Mouse (Mus musculus): ENCODE data around the gene Flt3l. TPM values are rescaled to one million over a fixed set of nuclear protein-coding genes. Genes with fewer than 3 reads are reported as not detected.
A peak's percentile ranks its signal among the peaks of the same experiment; 100 is the strongest.

Gene Flt3l
- polyA plus RNA-seq, 1 experiment from 2014 or later: 0.88 TPM

GRCm38 (mm10) chr7:45141914-45142313 is 5.7 kb upstream of the Flt3l start:
- Histone ChIP-seq H3K4me3 (no peak overlapping the region), H3K27ac (replicated peaks) (no peak overlapping the region), H3K36me3 (peaks cover 52% of the 10 kb centered on the region), H3K9me3 (no peaks in the 10 kb centered on the region), H3K4me2 (no peak overlapping the region), H3K27me3 (replicated peaks) (no peaks in the 10 kb centered on the region; the same call in 1 of the 2 replicates), H3K4me1 (peaks cover 23% of the 10 kb centered on the region), H3K9ac (no peak overlapping the region; the same call in 1 of the 2 replicates)
- 77% methylated on average over 5 of the region's 5 CpGs for WGBS
- no peak for ATAC-seq (ENCODE audit: extremely low read depth, insufficient number of reproducible peaks, low FRiP score, low TSS enrichment)

DNA sequence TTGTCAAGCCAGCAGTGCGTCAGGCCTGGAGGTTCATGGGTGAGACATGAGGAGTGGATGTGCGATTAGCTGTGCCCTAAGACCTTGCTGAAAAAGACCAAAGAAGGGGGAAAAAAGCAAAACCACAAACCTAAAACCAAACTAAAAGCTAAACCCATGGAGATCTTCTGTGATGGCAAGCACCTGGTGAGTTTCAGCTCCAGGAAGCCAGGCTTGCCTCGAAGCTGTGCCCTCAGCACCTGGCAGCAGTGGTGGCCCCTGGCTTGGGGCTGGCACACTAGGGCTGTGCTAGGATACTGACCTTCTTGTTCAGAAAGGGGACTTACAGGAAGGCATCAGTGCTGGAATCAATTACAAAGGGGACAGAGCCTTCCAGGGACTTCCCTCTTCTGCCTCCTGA is 5.1 kb upstream of the Flt3l start:
- H3K36me3 ChIP-seq: peaks cover 46% of the 10 kb centered on the region
- H3K4me1 ChIP-seq: peaks cover 27% of the 10 kb centered on the region
- no peaks in the 10 kb centered on the region for H3K9me3 ChIP-seq
- WGBS: 86% methylated on average over 3 of the region's 3 CpGs
- H3K4me2 ChIP-seq: no peak overlapping the region
- ATAC-seq (ENCODE audit: extremely low read depth, insufficient number of reproducible peaks, low FRiP score, low TSS enrichment): no peak
- no peaks in the 10 kb centered on the region; the same call in 1 of the 2 replicates for H3K27me3 ChIP-seq (replicated peaks)
- H3K27ac ChIP-seq (replicated peaks): no peak overlapping the region
- no peak overlapping the region for H3K9ac ChIP-seq
- H3K4me3 ChIP-seq: no peak overlapping the region

DNA sequence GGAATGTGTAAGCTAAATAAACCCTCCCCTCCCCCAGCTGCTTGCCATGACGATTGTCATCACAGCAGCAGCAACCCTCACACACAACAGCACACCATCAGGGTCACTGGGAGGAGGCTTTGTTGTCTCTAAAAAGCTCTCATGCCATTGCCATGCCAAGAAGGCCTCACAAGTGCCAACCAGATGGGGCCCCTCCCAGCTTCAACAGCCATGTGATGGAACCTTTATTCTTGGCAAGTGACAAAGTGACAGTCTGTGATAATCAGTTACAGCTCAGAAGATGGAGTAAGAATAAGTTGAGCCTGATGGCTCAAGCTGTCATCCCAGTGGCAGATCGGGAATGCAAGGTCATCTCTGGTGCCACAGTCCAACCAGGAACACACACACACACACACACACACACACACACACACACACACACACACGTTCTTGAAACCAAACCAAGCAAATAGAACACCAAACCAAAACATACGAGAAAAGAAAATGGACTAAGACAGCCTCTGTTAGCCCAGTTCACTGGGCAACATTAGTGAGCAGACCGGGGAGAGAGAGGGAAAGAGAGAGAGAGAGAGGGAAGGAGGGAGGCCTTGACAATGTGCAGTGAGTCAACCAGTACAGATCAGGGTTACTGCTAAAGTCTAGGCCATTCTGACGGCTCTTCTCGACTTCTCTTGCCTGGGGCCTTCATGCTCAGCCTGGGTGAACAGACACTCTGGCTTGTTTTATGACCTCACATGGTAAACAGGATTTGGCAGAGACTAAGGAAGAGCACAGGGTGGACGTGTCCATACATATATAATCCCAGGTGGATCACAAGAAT is 3.9 kb upstream of the Flt3l start:
- H3K9ac ChIP-seq: no peak overlapping the region
- peaks cover 5% of the 10 kb centered on the region; the same call in 1 of the 2 replicates for H3K27me3 ChIP-seq (replicated peaks)
- peaks cover 35% of the 10 kb centered on the region for H3K36me3 ChIP-seq
- H3K4me3 ChIP-seq: no peak overlapping the region
- H3K9me3 ChIP-seq: no peaks in the 10 kb centered on the region
- peaks cover 34% of the 10 kb centered on the region for H3K4me1 ChIP-seq
- no peak overlapping the region for H3K27ac ChIP-seq (replicated peaks)
- H3K4me2 ChIP-seq: no peak overlapping the region
- 76% methylated on average over 8 of the region's 8 CpGs for WGBS
- no peak for ATAC-seq (ENCODE audit: extremely low read depth, insufficient number of reproducible peaks, low FRiP score, low TSS enrichment)

DNA sequence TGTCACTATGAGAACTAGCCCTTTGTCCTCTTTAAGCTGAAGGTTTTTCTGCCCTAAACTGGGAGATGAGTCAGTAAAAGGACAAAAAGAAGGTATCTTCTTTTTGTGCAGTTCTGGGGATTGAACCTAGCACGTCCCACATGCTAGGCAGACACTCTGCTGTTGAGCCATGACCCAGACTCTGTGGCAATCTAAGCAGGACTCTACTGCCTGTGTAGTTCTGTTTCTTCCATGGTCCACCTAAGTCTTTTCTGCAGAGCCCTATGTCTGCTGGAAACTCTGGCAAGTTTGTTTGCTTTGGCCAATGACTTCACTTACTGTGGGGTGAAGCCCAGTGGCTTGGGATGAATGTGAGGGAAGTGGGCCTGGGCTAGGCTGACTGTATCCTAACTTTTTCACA is 2.2 kb upstream of the Flt3l start:
- Histone ChIP-seq H3K4me3 (no peak overlapping the region), H3K9me3 (no peaks in the 10 kb centered on the region), H3K27me3 (replicated peaks) (peaks cover 7% of the 10 kb centered on the region; the same call in 1 of the 2 replicates), H3K36me3 (peaks cover 18% of the 10 kb centered on the region), H3K4me1 (peaks cover 39% of the 10 kb centered on the region), H3K4me2 (0 out of 2 replicates have a peak overlapping the region, but pooled peaks have one; percentile 28), H3K9ac (peak overlapping the region; percentile 50), H3K27ac (replicated peaks) (0 out of 2 replicates have a peak overlapping the region, but pooled peaks have one; percentile 24)
- ATAC-seq (ENCODE audit: extremely low read depth, insufficient number of reproducible peaks, low FRiP score, low TSS enrichment): no peak
- 88% methylated on average over 1 of the region's 1 CpGs for WGBS

DNA sequence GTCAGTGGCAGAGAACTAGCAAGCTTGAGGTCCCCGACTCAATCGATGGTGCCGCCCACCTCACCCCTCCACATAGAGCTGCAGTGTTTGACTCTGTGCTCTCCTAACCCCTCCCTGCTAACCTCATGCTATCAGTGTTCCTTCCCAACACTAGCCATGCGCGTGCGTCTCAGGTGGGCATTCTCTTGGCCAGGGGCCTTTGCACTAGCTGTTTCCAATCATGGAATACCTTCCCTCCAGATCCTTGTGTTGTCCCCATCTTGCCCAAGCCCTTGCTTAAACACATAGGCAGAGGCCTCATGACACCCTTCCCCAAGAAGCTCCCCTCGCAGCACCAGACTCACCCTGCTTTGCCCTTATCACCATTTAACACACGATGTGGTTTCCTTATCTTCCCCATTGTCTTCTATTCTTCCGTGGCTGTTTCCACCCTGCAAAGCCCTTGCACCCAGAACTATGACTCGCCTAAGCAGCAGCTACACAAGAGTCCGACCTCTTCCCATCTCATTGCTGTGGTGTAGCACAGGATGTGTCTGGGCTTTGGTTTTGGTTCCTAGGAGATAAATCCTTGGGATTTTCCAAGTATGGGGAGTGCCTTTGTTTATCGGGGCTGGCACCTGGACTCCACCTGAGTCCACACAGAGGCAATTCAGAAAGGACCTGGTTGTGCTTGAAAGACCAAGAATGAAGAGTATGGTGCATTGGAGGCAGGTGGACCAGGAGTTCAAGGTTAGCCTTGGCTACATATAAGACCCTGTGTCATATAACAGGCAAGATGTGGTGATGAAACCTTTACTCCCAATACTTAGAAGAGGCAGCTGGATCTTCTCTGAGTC is 1.2 kb upstream of the Flt3l start:
- Histone ChIP-seq H3K4me1 (peaks cover 39% of the 10 kb centered on the region), H3K4me2 (peak overlapping the region; percentile 28; the same call in 1 of the 2 replicates), H3K36me3 (peaks cover 8% of the 10 kb centered on the region), H3K27me3 (replicated peaks) (peaks cover 7% of the 10 kb centered on the region; the same call in 1 of the 2 replicates), H3K9ac (peak overlapping the region; percentile 50), H3K4me3 (no peak overlapping the region), H3K27ac (replicated peaks) (peak overlapping the region; percentile 24; the same call in 1 of the 2 replicates), H3K9me3 (no peaks in the 10 kb centered on the region)
- ATAC-seq (ENCODE audit: extremely low read depth, insufficient number of reproducible peaks, low FRiP score, low TSS enrichment): no peak
- WGBS: 57% methylated on average over 12 of the region's 12 CpGs

- Histone ChIP-seq H3K36me3 (no peaks in the 10 kb centered on the region), H3K4me2 (peak overlapping the region; percentile 86), H3K4me3 (peak overlapping the region; percentile 76), H3K9me3 (no peaks in the 10 kb centered on the region), H3K27me3 (replicated peaks) (peaks cover 7% of the 10 kb centered on the region; the same call in 1 of the 2 replicates), H3K27ac (replicated peaks) (0 out of 2 replicates have a peak overlapping the region, but pooled peaks have one; percentile 65), H3K4me1 (peaks cover 39% of the 10 kb centered on the region), H3K9ac (peak overlapping the region; percentile 89)
- WGBS: 61% methylated on average over 3 of the region's 3 CpGs
- ATAC-seq (ENCODE audit: extremely low read depth, insufficient number of reproducible peaks, low FRiP score, low TSS enrichment): no peak
Measured at GRCm38 (mm10) chr7:45135370-45135769, 862 bp downstream of the Flt3l start.

DNA sequence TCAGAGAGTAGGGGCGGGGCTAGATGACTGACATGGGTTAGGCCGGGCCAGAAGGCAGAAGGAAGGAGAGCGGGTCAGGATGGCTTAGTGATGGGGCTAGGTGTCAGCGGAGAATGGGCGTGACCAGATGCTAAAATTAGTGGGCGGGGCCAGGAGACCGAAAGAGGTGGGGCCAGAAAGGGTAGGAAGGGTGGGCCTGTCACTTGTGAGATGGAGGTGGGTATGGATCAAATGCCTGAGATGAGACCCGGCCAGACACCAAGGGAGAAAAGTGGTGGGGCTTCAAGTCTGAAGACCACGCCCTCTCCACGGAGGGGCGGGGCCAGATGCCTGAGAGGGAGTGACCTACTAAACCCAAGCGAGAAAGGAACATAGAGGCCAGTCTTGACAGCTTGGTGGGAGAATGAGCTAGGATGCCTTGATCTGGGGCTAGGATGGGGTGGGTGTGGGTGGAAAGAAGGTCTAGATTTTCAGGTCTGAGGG is 1.6 kb downstream of the Flt3l start:
- 11% methylated on average over 12 of the region's 12 CpGs for WGBS
- peaks cover 7% of the 10 kb centered on the region; the same call in 1 of the 2 replicates for H3K27me3 ChIP-seq (replicated peaks)
- H3K4me2 ChIP-seq: peak overlapping the region; percentile 86
- no peaks in the 10 kb centered on the region for H3K36me3 ChIP-seq
- H3K9me3 ChIP-seq: no peaks in the 10 kb centered on the region
- H3K4me3 ChIP-seq: peak overlapping the region; percentile 76
- peak; percentile 63 for ATAC-seq (ENCODE audit: extremely low read depth, insufficient number of reproducible peaks, low FRiP score, low TSS enrichment)
- no peak overlapping the region for H3K9ac ChIP-seq
- peaks cover 41% of the 10 kb centered on the region for H3K4me1 ChIP-seq
- no peak overlapping the region for H3K27ac ChIP-seq (replicated peaks)

DNA sequence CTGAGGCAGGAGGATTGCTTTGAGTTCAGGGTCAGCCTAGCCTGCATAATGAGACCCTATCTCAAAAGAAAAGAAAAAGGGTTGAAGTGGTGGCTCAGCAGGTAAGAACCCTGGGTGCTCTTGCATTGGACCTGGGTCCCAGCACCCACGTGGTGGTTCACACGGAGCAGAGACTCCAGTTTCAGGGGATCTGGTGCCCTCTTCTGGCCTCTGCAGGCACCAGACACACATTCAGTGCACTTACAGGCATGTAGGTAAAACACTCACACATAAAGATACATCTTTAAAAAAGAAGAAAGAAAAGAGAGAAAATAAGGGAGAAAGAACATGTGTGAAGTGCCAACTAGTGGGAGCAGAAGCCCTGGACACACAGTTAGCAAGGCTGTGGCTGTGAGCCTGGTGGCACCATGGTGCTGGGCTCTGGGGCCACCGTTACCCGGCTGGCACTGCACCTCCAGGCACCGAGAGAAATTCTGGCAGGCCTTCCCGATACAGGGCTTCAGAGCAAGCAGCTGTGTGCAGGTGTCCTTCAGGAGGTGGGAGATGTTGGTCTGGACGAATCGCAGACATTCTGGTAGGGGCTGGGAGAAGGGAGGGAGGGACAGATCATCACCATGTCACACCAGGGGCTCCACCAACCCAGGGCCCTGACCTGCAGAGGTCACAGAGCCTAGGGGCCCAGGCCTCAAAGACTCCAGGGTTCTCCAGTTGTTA is 2.6 kb downstream of the Flt3l start:
- Histone ChIP-seq H3K4me2 (no peak overlapping the region), H3K4me1 (peaks cover 42% of the 10 kb centered on the region), H3K4me3 (no peak overlapping the region), H3K9ac (no peak overlapping the region), H3K27me3 (replicated peaks) (peaks cover 7% of the 10 kb centered on the region; the same call in 1 of the 2 replicates), H3K36me3 (no peaks in the 10 kb centered on the region), H3K27ac (replicated peaks) (no peak overlapping the region), H3K9me3 (no peaks in the 10 kb centered on the region)
- no peak for ATAC-seq (ENCODE audit: extremely low read depth, insufficient number of reproducible peaks, low FRiP score, low TSS enrichment)
- 75% methylated on average over 8 of the region's 8 CpGs for WGBS

GRCm38 (mm10) chr7:45131850-45132249 is 4.4 kb downstream of the Flt3l start:
- 62% methylated on average over 11 of the region's 11 CpGs for WGBS
- no peak overlapping the region for H3K27ac ChIP-seq (replicated peaks)

DNA sequence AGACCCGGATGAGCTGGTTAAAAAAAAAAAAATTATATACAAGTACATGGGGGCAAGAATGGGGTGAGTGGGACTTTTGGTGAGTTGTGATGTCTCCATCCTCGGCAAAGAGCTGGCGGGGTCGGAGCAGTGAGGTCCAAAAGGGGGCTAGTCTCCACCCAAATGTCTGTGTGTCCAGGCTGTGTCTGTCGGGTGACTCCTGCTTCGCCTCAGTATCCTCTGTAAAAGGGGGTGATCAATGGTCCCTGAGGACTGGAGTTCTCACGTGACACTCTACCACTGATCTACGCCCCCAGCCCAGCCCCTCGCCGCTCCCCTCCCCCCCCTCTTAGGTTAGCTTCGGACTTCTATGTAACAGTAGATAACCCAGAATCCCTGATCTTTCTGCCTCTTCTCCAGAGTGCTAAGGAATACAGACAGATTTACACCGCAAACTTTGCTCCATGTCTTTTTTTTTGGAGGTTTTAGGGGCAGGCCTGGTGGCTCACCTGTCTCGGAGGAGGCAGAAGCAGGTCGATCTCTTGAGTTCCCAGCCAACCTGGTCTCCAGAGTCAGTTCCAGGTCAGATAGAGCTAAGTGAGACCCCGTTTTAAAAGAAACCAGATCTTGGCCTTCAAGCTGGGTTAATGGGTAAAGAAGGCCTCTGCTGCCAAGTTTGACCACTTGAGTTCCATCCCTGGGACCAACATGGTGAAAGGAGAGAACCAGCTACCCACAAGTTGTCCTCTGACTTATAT is 6.3 kb downstream of the Flt3l start:
- 0 out of 2 replicates have a peak, but pooled peaks cover 1% of the 10 kb centered on the region for H3K27me3 ChIP-seq (replicated peaks)
- H3K4me3 ChIP-seq: peak overlapping the region; percentile 98
- H3K4me2 ChIP-seq: peak overlapping the region; percentile 72
- no peak for ATAC-seq (ENCODE audit: extremely low read depth, insufficient number of reproducible peaks, low FRiP score, low TSS enrichment)
- WGBS: 64% methylated on average over 15 of the region's 15 CpGs
- no peaks in the 10 kb centered on the region for H3K9me3 ChIP-seq
- peaks cover 40% of the 10 kb centered on the region for H3K4me1 ChIP-seq
- peak overlapping the region; percentile 81 for H3K9ac ChIP-seq
- H3K36me3 ChIP-seq: peaks cover 27% of the 10 kb centered on the region
- H3K27ac ChIP-seq (replicated peaks): peak overlapping the region; percentile 90

More at GRCm38 (mm10) chr7:45131850-45132249, 4.4 kb downstream of the Flt3l start:
- ATAC-seq (ENCODE audit: extremely low read depth, insufficient number of reproducible peaks, low FRiP score, low TSS enrichment): no peak
- peaks cover 8% of the 10 kb centered on the region for H3K36me3 ChIP-seq
- H3K27me3 ChIP-seq (replicated peaks): 0 out of 2 replicates have a peak, but pooled peaks cover 7% of the 10 kb centered on the region
- H3K9ac ChIP-seq: peak overlapping the region; percentile 58
- H3K4me2 ChIP-seq: no peak overlapping the region
- no peaks in the 10 kb centered on the region for H3K9me3 ChIP-seq
- peaks cover 35% of the 10 kb centered on the region for H3K4me1 ChIP-seq
- no peak overlapping the region for H3K4me3 ChIP-seq
